Mouse (Mus musculus): Measurements from ENCODE around the gene Gm9833. TPM values are rescaled to one million over a fixed set of nuclear protein-coding genes. Genes with fewer than 3 reads are reported as not detected.
A peak's percentile ranks its signal among the peaks of the same experiment; 100 is the strongest.
"Not testable (repeated sequence)": the region's sequence is repeated elsewhere in the genome, so short reads cannot be mapped to it uniquely, and the experiment has no call there.

Gm9833 gene
- 7.2 and 8.2 TPM in 2 replicates for polyA plus RNA-seq (2014; fragmentation: Nextera tagmentation; extraction: Ambion mirVana)

GRCm38 (mm10) chr3:10087994-10088393, at the start of gene Gm9833:
Gm9833 (plus strand) TSS chr3:10088110.
- ATAC-seq (ENCODE audit: low read depth) = peak; percentile 44; the same call in 1 of the 2 replicates
- not testable (repeated sequence) for H3K36me3 ChIP-seq (ENCODE audit: control insufficient read depth, insufficient read depth, low read length); H3K27ac ChIP-seq (ENCODE audit: low read depth, low read length); H3K9me3 ChIP-seq (ENCODE audit: control insufficient read depth, low read length); H3K9ac ChIP-seq (replicated peaks; ENCODE audit: low read depth, low read length); H3K4me3 ChIP-seq (ENCODE audit: low read depth, low read length); H3K27me3 ChIP-seq (ENCODE audit: control insufficient read depth, insufficient read depth, low read length); H3K4me1 ChIP-seq (ENCODE audit: control insufficient read depth, insufficient read depth, low read length)
- H3K4me2 ChIP-seq (ENCODE audit: low read depth, low read length) = 0 out of 2 replicates have a peak within 1 kb of the TSS, but pooled peaks have one; percentile 23
- 24% methylated on average over 29 of the region's 38 CpGs for WGBS

DNA sequence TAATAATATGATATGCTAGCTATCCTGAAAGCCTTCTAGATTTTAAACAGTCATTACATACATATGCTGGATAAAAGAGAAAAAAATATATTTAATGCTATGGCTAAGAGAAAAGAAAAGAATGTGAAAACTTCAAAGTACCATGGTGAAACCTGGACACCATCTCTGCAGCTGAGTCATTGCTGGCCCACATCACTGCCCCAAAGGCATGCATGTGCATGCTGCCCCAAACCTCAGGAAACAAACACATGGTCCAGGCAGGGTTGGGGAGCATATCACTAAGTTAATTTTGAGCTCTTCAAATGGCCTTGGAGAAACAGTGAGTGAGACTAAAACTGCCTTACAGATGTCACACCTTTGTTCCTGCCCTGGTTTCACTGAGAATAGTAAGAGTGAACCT, 17.8 kb upstream of the Gm9833 start:
- no peaks in the 10 kb centered on the region for H3K27me3 ChIP-seq (ENCODE audit: control insufficient read depth, insufficient read depth, low read length)
- no peaks in the 10 kb centered on the region for H3K9me3 ChIP-seq (ENCODE audit: control insufficient read depth, low read length)
- H3K4me3 ChIP-seq (ENCODE audit: low read depth, low read length) = no peak overlapping the region
- no peaks in the 10 kb centered on the region for H3K4me1 ChIP-seq (ENCODE audit: control insufficient read depth, insufficient read depth, low read length)
- no peak overlapping the region for H3K4me2 ChIP-seq (ENCODE audit: low read depth, low read length)
- no peak overlapping the region for H3K27ac ChIP-seq (ENCODE audit: low read depth, low read length)
- ATAC-seq (ENCODE audit: low read depth) = no peak
- H3K9ac ChIP-seq (replicated peaks; ENCODE audit: low read depth, low read length) = no peak overlapping the region
- no peaks in the 10 kb centered on the region for H3K36me3 ChIP-seq (ENCODE audit: control insufficient read depth, insufficient read depth, low read length)

DNA sequence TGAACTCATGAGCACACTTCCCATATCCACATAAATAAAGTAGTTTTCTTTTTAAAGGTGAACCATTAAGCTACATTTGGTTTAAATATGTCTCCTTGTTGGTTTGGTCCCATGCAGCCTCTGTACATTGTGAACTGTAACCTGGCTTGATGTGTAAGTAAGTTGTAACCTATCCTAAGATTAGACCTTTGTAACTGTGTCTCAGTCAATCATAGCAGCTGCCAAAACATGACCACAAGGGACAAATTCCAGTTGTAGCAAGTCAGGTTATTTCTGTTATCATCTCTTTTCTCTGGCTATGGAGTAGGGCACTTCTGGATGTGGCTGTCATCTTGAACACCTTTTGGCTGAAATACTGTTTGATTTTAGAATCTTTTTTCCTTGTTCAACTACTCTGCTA, 12.1 kb upstream of the Gm9833 start:
- Histone ChIP-seq H3K9me3 (ENCODE audit: control insufficient read depth, low read length) (no peaks in the 10 kb centered on the region), H3K27ac (ENCODE audit: low read depth, low read length) (no peak overlapping the region), H3K27me3 (ENCODE audit: control insufficient read depth, insufficient read depth, low read length) (no peaks in the 10 kb centered on the region), H3K9ac (replicated peaks; ENCODE audit: low read depth, low read length) (no peak overlapping the region), H3K4me3 (ENCODE audit: low read depth, low read length) (no peak overlapping the region), H3K4me2 (ENCODE audit: low read depth, low read length) (no peak overlapping the region), H3K4me1 (ENCODE audit: control insufficient read depth, insufficient read depth, low read length) (no peaks in the 10 kb centered on the region), H3K36me3 (ENCODE audit: control insufficient read depth, insufficient read depth, low read length) (no peaks in the 10 kb centered on the region)
- no peak for ATAC-seq (ENCODE audit: low read depth)

- Histone ChIP-seq H3K9ac (replicated peaks; ENCODE audit: low read depth, low read length) (no peak overlapping the region), H3K4me3 (ENCODE audit: low read depth, low read length) (no peak overlapping the region), H3K9me3 (ENCODE audit: control insufficient read depth, low read length) (no peaks in the 10 kb centered on the region), H3K4me1 (ENCODE audit: control insufficient read depth, insufficient read depth, low read length) (no peaks in the 10 kb centered on the region), H3K36me3 (ENCODE audit: control insufficient read depth, insufficient read depth, low read length) (no peaks in the 10 kb centered on the region), H3K4me2 (ENCODE audit: low read depth, low read length) (no peak overlapping the region), H3K27me3 (ENCODE audit: control insufficient read depth, insufficient read depth, low read length) (no peaks in the 10 kb centered on the region), H3K27ac (ENCODE audit: low read depth, low read length) (no peak overlapping the region)
- ATAC-seq (ENCODE audit: low read depth) = no peak
- WGBS = 85% methylated on average over 6 of the region's 6 CpGs
These were observed 10.6 kb upstream of the Gm9833 start for GRCm38 (mm10) chr3:10077096-10077841.

DNA sequence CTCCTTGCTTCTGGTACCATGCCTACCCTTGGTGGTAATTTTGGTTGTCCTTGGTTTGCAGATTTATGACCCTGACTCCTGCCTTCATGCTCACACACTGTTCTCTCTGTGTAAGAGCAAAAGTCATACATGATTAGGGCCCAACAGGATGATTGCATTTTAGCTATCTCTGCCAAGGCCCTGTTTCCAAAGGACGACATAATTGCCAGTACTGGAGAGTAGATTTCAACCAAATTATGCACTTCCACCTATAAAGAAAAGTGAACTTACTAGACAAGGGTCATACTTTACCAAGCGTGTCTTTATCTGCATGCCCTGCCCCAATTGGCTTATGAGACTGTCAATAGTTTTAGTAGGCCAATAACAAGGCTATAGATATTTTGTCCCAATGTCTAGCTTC, 9.8 kb upstream of the Gm9833 start:
- no peak overlapping the region for H3K4me3 ChIP-seq (ENCODE audit: low read depth, low read length)
- H3K4me2 ChIP-seq (ENCODE audit: low read depth, low read length) = no peak overlapping the region
- H3K9me3 ChIP-seq (ENCODE audit: control insufficient read depth, low read length) = no peaks in the 10 kb centered on the region
- no peaks in the 10 kb centered on the region for H3K4me1 ChIP-seq (ENCODE audit: control insufficient read depth, insufficient read depth, low read length)
- 95% methylated on average over 2 of the region's 2 CpGs for WGBS
- ATAC-seq (ENCODE audit: low read depth) = no peak
- H3K27me3 ChIP-seq (ENCODE audit: control insufficient read depth, insufficient read depth, low read length) = no peaks in the 10 kb centered on the region
- no peak overlapping the region for H3K9ac ChIP-seq (replicated peaks; ENCODE audit: low read depth, low read length)
- no peaks in the 10 kb centered on the region for H3K36me3 ChIP-seq (ENCODE audit: control insufficient read depth, insufficient read depth, low read length)
- H3K27ac ChIP-seq (ENCODE audit: low read depth, low read length) = no peak overlapping the region

DNA sequence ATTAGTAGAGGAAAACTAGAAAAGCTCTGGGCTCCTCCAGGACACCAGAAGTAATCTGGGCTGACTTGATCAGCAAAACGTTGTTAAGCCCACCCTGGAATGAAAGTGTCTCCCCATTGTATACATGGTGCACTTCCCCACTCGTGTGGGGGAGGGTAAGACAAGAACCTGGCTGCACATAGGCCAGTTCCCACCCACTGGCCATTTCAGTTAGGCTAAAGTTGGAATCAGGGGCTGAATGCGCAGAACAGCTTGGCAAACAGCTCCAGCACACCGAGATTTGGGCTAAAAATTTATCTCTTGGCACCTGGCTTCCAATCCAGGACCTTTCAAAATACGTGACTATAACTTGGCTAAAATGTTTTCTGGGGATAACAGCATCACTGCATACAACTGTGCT, 6.6 kb upstream of the Gm9833 start:
- WGBS = 75% methylated on average over 5 of the region's 5 CpGs
- Histone ChIP-seq H3K4me1 (ENCODE audit: control insufficient read depth, insufficient read depth, low read length) (no peaks in the 10 kb centered on the region), H3K36me3 (ENCODE audit: control insufficient read depth, insufficient read depth, low read length) (no peaks in the 10 kb centered on the region), H3K4me2 (ENCODE audit: low read depth, low read length) (no peak overlapping the region), H3K27ac (ENCODE audit: low read depth, low read length) (no peak overlapping the region), H3K9ac (replicated peaks; ENCODE audit: low read depth, low read length) (no peak overlapping the region), H3K4me3 (ENCODE audit: low read depth, low read length) (no peak overlapping the region), H3K9me3 (ENCODE audit: control insufficient read depth, low read length) (no peaks in the 10 kb centered on the region), H3K27me3 (ENCODE audit: control insufficient read depth, insufficient read depth, low read length) (no peaks in the 10 kb centered on the region)
- no peak for ATAC-seq (ENCODE audit: low read depth)

DNA sequence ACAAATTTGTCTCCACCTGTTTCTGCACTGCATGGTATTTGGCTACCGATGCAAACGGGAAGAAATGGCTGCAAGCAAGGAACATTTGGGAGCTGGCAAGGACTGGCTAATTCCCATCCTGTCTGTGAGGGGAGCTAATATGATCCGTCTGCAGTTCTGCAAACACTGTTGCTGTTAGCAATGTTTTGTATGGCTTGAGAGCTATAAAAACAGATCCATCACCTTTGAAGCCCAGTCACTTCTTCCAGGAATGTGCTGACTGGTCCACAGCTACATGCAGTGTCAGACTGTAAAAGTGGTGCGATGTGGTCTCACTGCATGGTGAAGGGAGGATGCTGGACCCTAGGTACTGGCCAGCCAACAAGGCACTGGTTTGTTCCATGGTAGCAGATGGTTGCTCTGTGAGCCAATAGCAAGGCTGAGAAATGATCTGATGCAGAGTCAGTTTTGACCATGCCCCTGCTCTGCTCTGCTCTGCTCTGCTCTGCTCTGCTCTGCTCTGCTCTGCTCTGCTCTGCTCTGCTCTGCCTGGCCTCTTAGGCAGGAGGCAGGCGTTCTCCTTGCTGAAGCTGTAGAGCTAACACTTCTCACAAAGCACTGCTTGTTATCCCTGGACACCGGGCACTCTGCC, 5.9 kb upstream of the Gm9833 start:
- Histone ChIP-seq H3K36me3 (ENCODE audit: control insufficient read depth, insufficient read depth, low read length) (no peaks in the 10 kb centered on the region), H3K27me3 (ENCODE audit: control insufficient read depth, insufficient read depth, low read length) (no peaks in the 10 kb centered on the region), H3K4me3 (ENCODE audit: low read depth, low read length) (no peak overlapping the region), H3K9ac (replicated peaks; ENCODE audit: low read depth, low read length) (no peak overlapping the region), H3K27ac (ENCODE audit: low read depth, low read length) (0 out of 2 replicates have a peak overlapping the region, but pooled peaks have one; percentile 5), H3K4me1 (ENCODE audit: control insufficient read depth, insufficient read depth, low read length) (no peaks in the 10 kb centered on the region), H3K9me3 (ENCODE audit: control insufficient read depth, low read length) (no peaks in the 10 kb centered on the region), H3K4me2 (ENCODE audit: low read depth, low read length) (no peak overlapping the region)
- 57% methylated on average over 6 of the region's 6 CpGs for WGBS
- peak; percentile 71; the same call in 1 of the 2 replicates for ATAC-seq (ENCODE audit: low read depth)

DNA sequence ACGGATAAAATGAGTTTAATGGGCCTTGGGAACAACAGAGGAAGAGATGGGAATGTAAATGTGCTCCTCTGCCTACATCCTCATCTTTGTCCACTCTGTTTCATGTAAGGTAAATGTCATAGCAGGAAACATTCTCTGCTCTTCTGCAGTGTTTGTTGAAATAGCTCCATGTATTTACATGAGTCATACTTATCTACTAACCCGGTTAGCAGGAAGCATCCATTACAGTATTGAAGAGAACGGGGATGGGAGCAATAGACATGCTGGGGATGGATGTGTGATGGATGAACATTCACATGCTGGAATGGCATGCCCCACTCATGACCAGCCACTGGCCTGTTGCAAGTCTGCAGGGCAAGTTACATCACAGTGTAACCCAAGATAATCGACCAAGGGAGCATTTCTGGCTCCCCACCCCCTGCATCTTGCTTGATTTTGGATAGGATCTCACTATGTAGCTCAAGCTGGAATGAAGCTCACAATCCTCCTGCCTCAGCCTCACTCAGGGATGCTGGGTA, 5.3 kb upstream of the Gm9833 start:
- Histone ChIP-seq H3K4me2 (ENCODE audit: low read depth, low read length) (no peak overlapping the region), H3K27me3 (ENCODE audit: control insufficient read depth, insufficient read depth, low read length) (no peaks in the 10 kb centered on the region), H3K36me3 (ENCODE audit: control insufficient read depth, insufficient read depth, low read length) (no peaks in the 10 kb centered on the region), H3K27ac (ENCODE audit: low read depth, low read length) (no peak overlapping the region), H3K9me3 (ENCODE audit: control insufficient read depth, low read length) (no peaks in the 10 kb centered on the region), H3K9ac (replicated peaks; ENCODE audit: low read depth, low read length) (no peak overlapping the region), H3K4me3 (ENCODE audit: low read depth, low read length) (no peak overlapping the region), H3K4me1 (ENCODE audit: control insufficient read depth, insufficient read depth, low read length) (no peaks in the 10 kb centered on the region)
- no peak for ATAC-seq (ENCODE audit: low read depth)
- WGBS = 68% methylated on average over 4 of the region's 4 CpGs

GRCm38 (mm10) chr3:10084102-10084501, 3.8 kb upstream of the Gm9833 start:
- Histone ChIP-seq H3K27me3 (ENCODE audit: control insufficient read depth, insufficient read depth, low read length) (no peaks in the 10 kb centered on the region), H3K9ac (replicated peaks; ENCODE audit: low read depth, low read length) (no peak overlapping the region), H3K4me2 (ENCODE audit: low read depth, low read length) (no peak overlapping the region), H3K36me3 (ENCODE audit: control insufficient read depth, insufficient read depth, low read length) (no peaks in the 10 kb centered on the region), H3K9me3 (ENCODE audit: control insufficient read depth, low read length) (no peaks in the 10 kb centered on the region), H3K4me3 (ENCODE audit: low read depth, low read length) (no peak overlapping the region), H3K27ac (ENCODE audit: low read depth, low read length) (no peak overlapping the region), H3K4me1 (ENCODE audit: control insufficient read depth, insufficient read depth, low read length) (no peaks in the 10 kb centered on the region)
- WGBS = 90% methylated on average over 3 of the region's 3 CpGs
- ATAC-seq (ENCODE audit: low read depth) = no peak
